Mouse (Mus musculus): ENCODE data around the gene Cyb561d2. TPM values are rescaled to one million over a fixed set of nuclear protein-coding genes. Genes with fewer than 3 reads are reported as not detected.

Gene Cyb561d2
- polyA plus RNA-seq, 1 experiment from 2014 or later, result 23.2 TPM

GRCm38 (mm10) chr9:107553541-107554318 is 11.7 kb upstream of the Cyb561d2 start:
- H3K9ac ChIP-seq, result peak overlapping the region; percentile 90
- H3K27me3 ChIP-seq, result peaks cover 44% of the 10 kb centered on the region
- 4% methylated on average over 36 of the region's 37 CpGs for WGBS
- peaks cover 19% of the 10 kb centered on the region for H3K36me3 ChIP-seq (ENCODE audit: poor library complexity, severe bottlenecking)
- H3K4me2 ChIP-seq, result peak overlapping the region; percentile 75
- H3K4me1 ChIP-seq, result peaks cover 54% of the 10 kb centered on the region
- H3K27ac ChIP-seq, result peak overlapping the region; percentile 83
- peak overlapping the region; percentile 74 for H3K4me3 ChIP-seq
- ATAC-seq, result peak; percentile 77
- H3K9me3 ChIP-seq (replicated peaks), result no peaks in the 10 kb centered on the region

GRCm38 (mm10) chr9:107552690-107553393 is 10.8 kb upstream of the Cyb561d2 start:
- Histone ChIP-seq H3K4me3 (0 out of 2 replicates have a peak overlapping the region, but pooled peaks have one; percentile 74), H3K4me1 (peaks cover 54% of the 10 kb centered on the region), H3K27ac (no peak overlapping the region), H3K4me2 (peak overlapping the region; percentile 75), H3K9ac (no peak overlapping the region; the same call in 1 of the 2 replicates), H3K27me3 (peaks cover 52% of the 10 kb centered on the region), H3K36me3 (ENCODE audit: poor library complexity, severe bottlenecking) (peaks cover 10% of the 10 kb centered on the region), H3K9me3 (replicated peaks) (no peaks in the 10 kb centered on the region)
- ATAC-seq, result no peak
- 82% methylated on average over 5 of the region's 5 CpGs for WGBS

- H3K4me1 ChIP-seq, result peaks cover 63% of the 10 kb centered on the region
- H3K4me3 ChIP-seq, result peak overlapping the region; percentile 40
- H3K27ac ChIP-seq, result no peak overlapping the region
- peak overlapping the region; percentile 65 for H3K9ac ChIP-seq
- peaks cover under 1% of the 10 kb centered on the region; the same call in 1 of the 2 replicates for H3K36me3 ChIP-seq (ENCODE audit: poor library complexity, severe bottlenecking)
- WGBS, result 4% methylated on average over 8 of the region's 8 CpGs
- H3K9me3 ChIP-seq (replicated peaks), result no peaks in the 10 kb centered on the region
- H3K4me2 ChIP-seq, result peak overlapping the region; percentile 74
- ATAC-seq, result no peak
- peaks cover 54% of the 10 kb centered on the region for H3K27me3 ChIP-seq
Measured at GRCm38 (mm10) chr9:107551890-107552355, 9.9 kb upstream of the Cyb561d2 start.

GRCm38 (mm10) chr9:107551117-107551889 is 9.3 kb upstream of the Cyb561d2 start, which contains the start of gene Rassf1:
TSS of gene Rassf1 (plus strand) at chr9:107551555.
- Histone ChIP-seq H3K27me3 (peaks cover 54% of the 10 kb centered on the region), H3K4me3 (peak within 1 kb of the TSS; percentile 40), H3K9ac (peak within 1 kb of the TSS; percentile 65), H3K4me2 (peak within 1 kb of the TSS; percentile 74), H3K4me1 (peaks cover 64% of the 10 kb centered on the region), H3K27ac (no peak within 1 kb of the TSS), H3K9me3 (replicated peaks) (no peaks in the 10 kb centered on the region), H3K36me3 (ENCODE audit: poor library complexity, severe bottlenecking) (no peaks in the 10 kb centered on the region)
- under 1% methylated on average over 63 of the region's 63 CpGs for WGBS
- peak; percentile 4; the same call in 1 of the 2 replicates for ATAC-seq

- ATAC-seq, result no peak
- Histone ChIP-seq H3K4me3 (no peak overlapping the region), H3K4me1 (peaks cover 64% of the 10 kb centered on the region), H3K4me2 (peak overlapping the region; percentile 74), H3K36me3 (ENCODE audit: poor library complexity, severe bottlenecking) (no peaks in the 10 kb centered on the region), H3K9me3 (replicated peaks) (no peaks in the 10 kb centered on the region), H3K27me3 (peaks cover 54% of the 10 kb centered on the region), H3K9ac (peak overlapping the region; percentile 65; the same call in 1 of the 2 replicates), H3K27ac (no peak overlapping the region)
- WGBS, result 27% methylated on average over 23 of the region's 23 CpGs
Measured at GRCm38 (mm10) chr9:107550491-107551116, 8.6 kb upstream of the Cyb561d2 start.

GRCm38 (mm10) chr9:107549297-107550074 is 7.5 kb upstream of the Cyb561d2 start:
- Histone ChIP-seq H3K27me3 (peaks cover 54% of the 10 kb centered on the region), H3K9ac (no peak overlapping the region), H3K4me3 (no peak overlapping the region), H3K4me1 (peaks cover 59% of the 10 kb centered on the region), H3K27ac (no peak overlapping the region), H3K4me2 (no peak overlapping the region), H3K9me3 (replicated peaks) (no peaks in the 10 kb centered on the region), H3K36me3 (ENCODE audit: poor library complexity, severe bottlenecking) (peaks cover 9% of the 10 kb centered on the region)
- ATAC-seq, result no peak
- 85% methylated on average over 20 of the region's 20 CpGs for WGBS

GRCm38 (mm10) chr9:107548820-107549219 is 6.8 kb upstream of the Cyb561d2 start:
- no peak for ATAC-seq
- H3K4me1 ChIP-seq, result peaks cover 57% of the 10 kb centered on the region
- no peak overlapping the region for H3K4me2 ChIP-seq
- no peaks in the 10 kb centered on the region for H3K9me3 ChIP-seq (replicated peaks)
- no peak overlapping the region for H3K9ac ChIP-seq
- H3K4me3 ChIP-seq, result no peak overlapping the region
- peaks cover 54% of the 10 kb centered on the region for H3K27me3 ChIP-seq
- peaks cover 16% of the 10 kb centered on the region for H3K36me3 ChIP-seq (ENCODE audit: poor library complexity, severe bottlenecking)
- H3K27ac ChIP-seq, result no peak overlapping the region
- 94% methylated on average over 10 of the region's 10 CpGs for WGBS

DNA sequence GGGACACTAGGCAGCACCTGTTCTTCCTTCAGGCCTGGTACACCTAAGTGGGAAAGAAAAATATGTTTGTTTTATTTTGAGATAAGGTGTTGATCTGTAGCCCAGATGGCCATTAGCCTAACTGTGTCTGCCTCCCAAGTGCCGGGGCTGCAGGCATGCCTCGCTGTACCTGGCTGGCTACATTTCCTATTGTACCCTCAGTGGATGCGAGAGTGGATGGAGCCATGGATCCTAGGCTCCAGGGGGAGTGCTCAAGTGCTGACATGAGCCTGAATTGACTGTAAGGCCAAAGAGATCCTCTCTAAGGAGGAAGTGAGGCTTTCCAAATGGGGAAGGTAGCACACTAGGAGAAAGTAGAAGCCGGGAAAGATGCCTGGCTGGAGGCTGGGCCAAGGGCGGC is 6.0 kb upstream of the Cyb561d2 start:
- Histone ChIP-seq H3K9ac (no peak overlapping the region), H3K4me2 (no peak overlapping the region), H3K36me3 (ENCODE audit: poor library complexity, severe bottlenecking) (peaks cover 21% of the 10 kb centered on the region), H3K27ac (no peak overlapping the region), H3K4me3 (no peak overlapping the region), H3K27me3 (peaks cover 52% of the 10 kb centered on the region), H3K4me1 (peaks cover 53% of the 10 kb centered on the region), H3K9me3 (replicated peaks) (no peaks in the 10 kb centered on the region)
- 80% methylated on average over 5 of the region's 5 CpGs for WGBS
- ATAC-seq, result no peak

DNA sequence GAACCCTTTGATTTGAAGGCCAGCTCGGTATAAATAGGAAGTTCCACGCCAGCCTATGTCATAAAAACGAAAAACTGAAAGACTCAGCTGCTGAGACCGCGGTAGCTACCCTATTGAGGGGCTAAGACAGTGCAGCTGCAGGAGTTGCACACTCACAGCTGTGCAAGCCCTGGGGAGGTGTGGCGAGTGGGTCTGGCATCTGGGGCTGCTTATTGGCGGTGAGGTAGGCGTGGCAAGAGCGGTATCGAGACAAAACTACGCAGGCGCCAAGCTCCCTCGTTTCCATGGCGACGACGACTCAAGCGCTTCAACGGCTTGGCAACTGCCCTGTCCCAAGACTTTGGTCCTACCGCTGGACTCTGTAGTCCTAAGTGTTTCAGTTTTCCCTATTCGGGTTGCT is 5.0 kb upstream of the Cyb561d2 start, which contains the start of gene Zmynd10:
Gene Zmynd10 (plus strand): TSS at position 273 of the 400 bp plus-strand sequence.
- 2% methylated on average over 20 of the region's 20 CpGs for WGBS
- Histone ChIP-seq H3K27ac (peak within 1 kb of the TSS; percentile 68), H3K4me3 (peak within 1 kb of the TSS; percentile 8), H3K9me3 (replicated peaks) (no peaks in the 10 kb centered on the region), H3K4me2 (peak within 1 kb of the TSS; percentile 55), H3K9ac (peak within 1 kb of the TSS; percentile 28), H3K4me1 (peaks cover 52% of the 10 kb centered on the region), H3K27me3 (peaks cover 43% of the 10 kb centered on the region), H3K36me3 (ENCODE audit: poor library complexity, severe bottlenecking) (peaks cover 21% of the 10 kb centered on the region)
- ATAC-seq, result peak; percentile 70

- WGBS, result 5% methylated on average over 3 of the region's 3 CpGs
- H3K27ac ChIP-seq, result no peak overlapping the region
- no peaks in the 10 kb centered on the region for H3K9me3 ChIP-seq (replicated peaks)
- H3K4me2 ChIP-seq, result no peak overlapping the region
- no peak overlapping the region for H3K9ac ChIP-seq
- peaks cover 29% of the 10 kb centered on the region for H3K27me3 ChIP-seq
- peaks cover 47% of the 10 kb centered on the region for H3K4me1 ChIP-seq
- H3K36me3 ChIP-seq (ENCODE audit: poor library complexity, severe bottlenecking), result peaks cover 21% of the 10 kb centered on the region
- no peak overlapping the region for H3K4me3 ChIP-seq
- ATAC-seq, result no peak
Measured at GRCm38 (mm10) chr9:107545602-107546001, 3.6 kb upstream of the Cyb561d2 start.

All from forebrain, embryonic 13.5 days (tissue).